Mouse (Mus musculus): ENCODE data around the gene Cdk14. TPM values are rescaled to one million over a fixed set of nuclear protein-coding genes. Genes with fewer than 3 reads are reported as not detected.
A peak's percentile ranks its signal among the peaks of the same experiment; 100 is the strongest.
"Not testable (repeated sequence)": the region's sequence is repeated elsewhere in the genome, so short reads cannot be mapped to it uniquely, and the experiment has no call there.

Cdk14 gene
- total RNA-seq, 1 experiment from 2014 or later = 10.6 TPM

- no peak for DNase-seq
These were observed 158.3 kb downstream of the Cdk14 start for GRCm38 (mm10) chr5:5261725-5262296.

- DNase-seq = no peak
These were observed 159.0 kb downstream of the Cdk14 start for GRCm38 (mm10) chr5:5260966-5261724.

GRCm38 (mm10) chr5:5260309-5260708, 159.8 kb downstream of the Cdk14 start:
- DNase-seq = no peak

- no peak for DNase-seq
These were observed 165.7 kb downstream of the Cdk14 start for GRCm38 (mm10) chr5:5254391-5254790.

- no peak for DNase-seq
These were observed 166.9 kb downstream of the Cdk14 start for GRCm38 (mm10) chr5:5253177-5253576.

- DNase-seq = no peak
These were observed 172.4 kb downstream of the Cdk14 start for GRCm38 (mm10) chr5:5247671-5248070.

GRCm38 (mm10) chr5:5246534-5247175, 173.5 kb downstream of the Cdk14 start:
- DNase-seq = no peak

- no peak for DNase-seq
These were observed 174.9 kb downstream of the Cdk14 start for GRCm38 (mm10) chr5:5245182-5245581.

GRCm38 (mm10) chr5:5243648-5244047, 176.5 kb downstream of the Cdk14 start:
- DNase-seq = no peak

- DNase-seq = no peak
These were observed 177.4 kb downstream of the Cdk14 start for GRCm38 (mm10) chr5:5242704-5243103.

GRCm38 (mm10) chr5:5241088-5241487, 179.0 kb downstream of the Cdk14 start:
- no peak for DNase-seq

GRCm38 (mm10) chr5:5240121-5240520, 180.0 kb downstream of the Cdk14 start:
- no peak for DNase-seq

GRCm38 (mm10) chr5:5234935-5235334, 185.2 kb downstream of the Cdk14 start:
- not testable (repeated sequence) for DNase-seq

- DNase-seq = no peak
These were observed 193.1 kb downstream of the Cdk14 start for GRCm38 (mm10) chr5:5226966-5227365.

- DNase-seq = no peak
These were observed 208.4 kb downstream of the Cdk14 start for GRCm38 (mm10) chr5:5211780-5212135.

- peak; percentile 30 for DNase-seq
These were observed 208.9 kb downstream of the Cdk14 start for GRCm38 (mm10) chr5:5211034-5211779.

GRCm38 (mm10) chr5:5208016-5208415, 212.1 kb downstream of the Cdk14 start:
- DNase-seq = no peak

- no peak for DNase-seq
These were observed 214.1 kb downstream of the Cdk14 start for GRCm38 (mm10) chr5:5206012-5206411.

GRCm38 (mm10) chr5:5194562-5195221, 225.4 kb downstream of the Cdk14 start:
- DNase-seq = no peak

- no peak for DNase-seq
These were observed 230.5 kb downstream of the Cdk14 start for GRCm38 (mm10) chr5:5189590-5189989.

GRCm38 (mm10) chr5:5185987-5186742, 233.9 kb downstream of the Cdk14 start:
- no peak for DNase-seq

GRCm38 (mm10) chr5:5185521-5185920, 234.6 kb downstream of the Cdk14 start:
- no peak for DNase-seq

All from adrenal gland, postnatal 14 days (tissue).